Mouse (Mus musculus): ENCODE results near the gene Serpina3f.

DNA sequence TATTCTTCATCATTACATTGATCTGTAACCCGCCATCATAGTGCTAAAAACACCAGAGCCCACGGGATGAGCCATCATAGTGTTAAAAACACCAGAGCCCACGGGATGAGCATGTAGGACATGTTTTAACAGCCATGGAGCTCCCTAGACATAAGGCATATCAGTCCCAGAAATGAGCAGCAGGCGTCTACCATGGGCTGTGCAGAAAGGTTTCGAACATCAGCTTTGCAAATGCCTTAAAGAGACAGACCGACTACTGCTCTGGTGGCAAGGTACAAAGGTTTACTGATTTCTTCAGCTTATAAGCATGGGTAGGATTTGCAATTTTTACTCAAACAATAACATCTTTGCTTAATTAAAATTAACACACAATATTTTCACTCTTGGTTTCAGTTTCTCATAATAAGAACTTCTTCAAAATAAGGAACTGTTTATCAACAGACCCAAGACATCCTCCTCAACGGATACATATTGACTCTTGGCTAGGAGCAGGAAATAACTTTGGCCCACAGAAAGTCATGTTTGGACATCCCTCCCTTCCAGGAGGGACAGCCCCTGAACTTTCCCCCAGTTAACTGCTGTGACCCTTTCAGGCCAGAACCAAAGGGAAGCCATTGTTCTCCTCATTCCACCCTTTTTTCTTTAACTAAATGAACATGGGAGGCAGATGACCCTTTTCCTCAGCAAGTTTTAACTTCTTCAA lies 10.4 kb downstream of the Serpina3f start:
- TF ChIP-seq MYOG (IDR thresholded peaks at IDR 0.05; ENCODE audit: control insufficient read depth in 1 of 3, insufficient read depth in 1 of 3, insufficient read length in 2 of 3, low read depth in 2 of 3): no peak
- TF ChIP-seq MYOD1 (IDR thresholded peaks at IDR 0.05; ENCODE audit: control insufficient read depth in 1 of 3, insufficient read length in 2 of 3, low read depth in 2 of 3): no peak

Measured in myocyte (in vitro differentiated cells).